Mouse (Mus musculus) ZHBTc4 (cell line): ENCODE measurements around the gene Il17rc.

ENCODE experiments used
- DNase-seq: peaks from one replicate; pipeline ENCODE4 v3.0.0-alpha.2; 2011; ENCODE audit warnings: low read depth, low spot score

Il17rc gene

DNA sequence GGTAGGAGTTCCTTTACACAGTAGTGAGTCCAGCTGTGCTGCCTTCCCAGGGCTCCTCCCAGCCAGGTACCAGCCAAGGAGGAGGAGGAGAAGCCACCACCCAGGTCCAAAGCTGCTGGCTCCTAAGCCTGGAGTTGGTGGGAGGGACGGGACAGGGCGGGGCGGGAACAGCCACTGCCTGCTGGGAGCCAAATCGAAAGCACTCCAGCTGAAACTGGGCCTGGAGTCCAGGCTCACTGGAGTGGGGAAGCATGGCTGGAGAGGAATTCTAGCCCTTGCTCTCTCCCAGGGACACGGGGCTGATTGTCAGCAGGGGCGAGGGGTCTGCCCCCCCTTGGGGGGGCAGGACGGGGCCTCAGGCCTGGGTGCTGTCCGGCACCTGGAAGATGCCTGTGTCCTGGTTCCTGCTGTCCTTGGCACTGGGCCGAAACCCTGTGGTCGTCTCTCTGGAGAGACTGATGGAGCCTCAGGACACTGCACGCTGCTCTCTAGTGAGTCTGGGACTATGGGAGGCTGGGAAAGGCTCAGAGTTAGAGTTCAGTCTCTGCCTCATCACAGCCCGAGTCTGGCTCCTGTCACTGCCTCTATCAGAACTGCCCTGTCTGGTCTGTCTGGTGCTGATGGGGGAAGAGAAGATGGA, at the start of gene Il17rc:
Gene Il17rc, plus strand, starts transcription at position 131 of the 640 bp plus-strand sequence.
- DNase-seq = peak; percentile 83

DNA sequence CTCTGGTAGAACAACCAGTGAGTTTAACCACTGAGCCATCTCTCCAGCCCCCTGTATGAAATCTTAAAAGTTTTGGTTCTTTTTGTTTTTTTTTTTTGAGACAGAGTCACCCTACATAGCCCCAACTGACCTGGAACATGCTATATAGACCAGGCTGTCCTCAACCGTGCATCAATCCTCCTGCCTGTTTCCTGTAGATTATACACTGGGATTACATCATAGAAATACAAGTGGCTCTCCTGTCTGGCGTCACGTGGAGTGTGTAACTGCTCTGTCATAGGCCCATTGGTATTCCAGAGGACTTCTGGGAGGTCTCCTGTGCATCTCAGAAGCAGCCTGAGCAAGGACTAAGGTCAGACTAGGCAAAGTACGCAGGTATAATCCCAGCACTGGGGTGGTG, 48.2 kb upstream of the Il17rc start:
- no peak for DNase-seq

DNA sequence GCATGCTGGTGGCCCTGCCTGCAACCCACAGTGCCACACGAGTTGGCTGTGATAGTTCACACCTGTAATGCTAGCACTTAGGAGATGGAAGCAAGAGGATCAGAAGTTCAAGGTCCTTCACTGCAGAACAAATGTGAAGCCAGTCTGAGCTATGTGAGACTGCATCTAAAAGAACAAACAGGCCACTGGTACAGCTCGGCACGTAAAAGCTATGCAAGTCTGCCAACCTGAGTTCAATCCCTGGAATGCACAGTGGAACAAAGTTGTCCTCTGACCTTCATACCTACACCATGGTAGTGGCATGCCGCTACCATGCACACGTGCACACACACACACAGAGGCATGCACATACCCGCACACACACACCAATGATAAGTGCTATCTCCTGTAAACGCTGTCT, 47.0 kb upstream of the Il17rc start:
- no peak for DNase-seq

DNA sequence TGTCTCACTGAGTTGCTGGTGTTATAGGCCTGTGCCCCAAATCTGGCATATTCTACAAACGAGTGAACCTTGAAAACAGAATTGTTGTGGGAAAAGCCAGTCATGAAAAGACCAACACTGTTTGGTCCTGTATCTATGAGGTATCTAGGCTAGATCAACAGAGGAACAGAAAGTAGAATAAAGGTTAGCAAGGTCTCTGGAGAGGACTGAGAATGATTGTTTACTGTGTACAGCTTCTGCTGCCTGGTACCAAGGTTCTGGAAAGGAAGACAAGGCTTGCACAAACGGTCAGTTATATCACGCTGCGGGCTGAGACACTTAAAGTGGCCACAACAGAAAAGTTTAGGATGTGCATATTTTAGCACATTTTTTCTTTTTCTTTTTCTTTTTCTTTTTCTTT, 44.5 kb upstream of the Il17rc start:
- no peak for DNase-seq

DNA sequence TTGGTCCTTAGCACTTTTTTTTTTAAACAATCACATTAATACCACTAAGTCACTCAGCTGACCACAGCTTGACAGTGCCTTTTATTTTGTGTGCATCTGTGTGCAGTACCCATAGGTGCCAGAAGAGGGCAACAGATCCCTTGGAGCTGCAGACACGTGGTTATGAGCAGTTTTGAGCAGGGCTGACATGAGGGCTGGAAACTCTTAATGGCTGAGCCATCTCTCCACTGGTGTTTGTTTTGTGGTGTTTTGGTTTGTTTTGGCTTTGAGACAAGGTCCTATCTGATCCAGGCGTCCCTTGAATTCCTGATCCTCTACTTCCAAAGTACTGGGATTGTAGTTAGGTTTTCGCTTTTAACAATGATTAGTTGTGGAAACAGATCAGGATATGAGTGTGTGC, 43.8 kb upstream of the Il17rc start:
- DNase-seq = peak; percentile 90

DNA sequence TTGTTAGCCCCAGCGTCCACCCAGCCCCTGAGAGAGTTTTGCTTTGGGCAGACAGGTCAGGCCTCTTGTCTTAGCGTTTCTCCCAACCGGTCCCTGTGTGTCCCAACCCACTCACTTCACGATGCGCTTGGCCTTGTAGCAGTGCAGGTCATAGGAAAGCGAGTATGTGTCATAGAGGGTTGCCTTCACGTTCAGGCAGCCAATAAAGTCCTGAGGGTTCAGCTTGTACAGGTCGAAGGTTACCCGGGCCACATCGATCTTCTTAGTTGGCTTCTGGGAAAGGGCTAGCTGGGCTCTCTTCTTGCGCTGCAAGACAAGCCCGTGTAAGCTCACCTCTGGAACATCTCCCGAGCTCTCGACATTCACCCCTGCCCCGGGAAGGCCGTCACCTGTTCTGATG, 43.2 kb upstream of the Il17rc start:
- no peak for DNase-seq

DNA sequence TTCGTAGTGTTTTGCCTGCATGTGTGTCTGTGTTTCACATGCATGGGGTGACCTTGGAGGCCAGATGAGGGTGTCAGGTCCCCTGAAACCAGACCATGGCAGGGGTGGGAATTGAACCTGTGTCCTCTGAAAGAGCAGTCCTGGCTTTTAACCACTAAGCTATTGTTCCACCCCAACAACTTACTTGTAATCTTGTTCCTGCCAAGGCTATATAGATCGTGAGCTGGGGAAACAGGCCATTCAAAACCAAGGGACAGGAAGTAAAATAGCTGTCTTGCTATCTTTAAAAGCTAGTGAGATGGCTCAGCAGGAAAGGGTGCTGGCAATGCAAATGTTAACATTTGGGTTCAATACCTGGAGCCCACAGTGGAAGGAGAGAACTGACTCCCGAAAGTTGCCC, 41.3 kb upstream of the Il17rc start:
- DNase-seq = no peak

DNA sequence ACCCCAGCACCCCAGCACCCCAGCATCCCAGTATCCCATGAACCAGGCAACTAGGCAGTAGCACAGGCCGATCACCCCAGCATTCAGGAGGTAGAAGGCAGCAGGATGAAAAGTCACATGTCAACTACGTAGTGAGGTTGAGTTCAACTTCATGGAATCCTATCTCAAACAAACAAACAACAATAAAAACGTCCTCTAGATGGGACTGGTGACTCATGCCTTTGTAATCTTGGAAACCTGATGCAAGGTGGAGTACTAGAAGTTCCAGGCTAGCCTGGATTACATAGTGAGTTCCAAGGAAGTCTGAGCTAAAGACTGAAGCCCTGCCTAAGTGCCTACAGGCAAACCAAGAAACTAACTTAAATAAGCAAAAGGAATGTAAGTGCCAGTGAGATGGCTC, 40.4 kb upstream of the Il17rc start:
- DNase-seq = no peak

DNA sequence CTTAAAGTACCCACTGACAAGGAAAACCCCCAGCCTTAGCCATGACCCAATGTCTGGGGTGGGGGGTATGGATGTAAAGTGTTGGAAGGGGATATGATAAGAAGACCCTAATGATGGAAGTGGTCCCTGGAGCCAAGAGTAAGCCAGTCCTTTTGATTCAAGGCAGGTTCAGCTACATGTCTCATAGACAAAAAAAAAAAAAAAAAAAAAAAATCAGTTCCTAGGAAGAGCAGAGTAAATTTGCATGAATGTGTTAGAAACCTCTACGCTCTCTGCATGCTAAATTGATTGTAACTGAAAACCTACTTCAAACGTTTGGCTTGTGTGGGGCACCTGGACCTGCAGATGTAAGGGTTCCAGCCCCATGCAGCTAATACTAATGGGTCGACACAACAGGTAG, 39.4 kb upstream of the Il17rc start:
- no peak for DNase-seq

DNA sequence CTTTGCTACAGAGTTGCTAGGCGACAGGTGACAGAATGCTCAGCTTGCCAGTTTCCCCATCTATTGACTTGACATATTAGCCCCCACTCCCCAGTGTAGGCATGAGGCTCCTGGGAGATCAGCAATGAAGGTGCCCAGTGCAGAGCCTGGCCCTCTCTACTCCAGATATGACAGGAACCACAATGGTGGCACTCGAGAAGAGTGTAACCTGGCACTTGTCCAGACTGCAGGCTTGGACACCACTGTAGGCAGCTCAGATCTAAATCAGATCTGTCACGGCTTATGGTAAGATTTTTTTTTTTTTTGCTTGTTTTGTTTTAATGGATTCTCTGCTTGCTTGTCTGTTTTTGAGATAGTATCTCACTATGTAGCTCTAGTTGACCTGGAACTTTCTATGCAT, 37.6 kb upstream of the Il17rc start:
- DNase-seq = no peak

DNA sequence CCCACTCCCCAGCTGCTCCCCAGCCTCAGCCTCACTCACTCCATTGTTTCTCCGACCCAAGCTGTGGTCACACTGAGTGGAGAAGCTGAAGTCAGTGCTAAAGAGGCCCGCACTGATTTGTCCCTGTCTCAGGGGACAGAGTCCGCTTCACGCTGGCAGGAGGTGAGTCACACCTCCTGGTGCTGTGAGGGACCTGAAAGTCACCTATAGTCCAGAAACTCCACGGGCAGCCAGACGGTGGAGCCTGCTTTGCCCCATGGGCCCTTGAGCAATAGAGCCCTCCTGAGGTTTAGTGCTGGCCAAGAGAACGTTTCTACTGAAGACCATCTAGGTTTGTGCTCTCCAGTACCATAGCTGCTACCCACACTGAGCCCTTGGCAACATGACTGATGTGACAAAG, 36.5 kb upstream of the Il17rc start:
- DNase-seq = no peak

DNA sequence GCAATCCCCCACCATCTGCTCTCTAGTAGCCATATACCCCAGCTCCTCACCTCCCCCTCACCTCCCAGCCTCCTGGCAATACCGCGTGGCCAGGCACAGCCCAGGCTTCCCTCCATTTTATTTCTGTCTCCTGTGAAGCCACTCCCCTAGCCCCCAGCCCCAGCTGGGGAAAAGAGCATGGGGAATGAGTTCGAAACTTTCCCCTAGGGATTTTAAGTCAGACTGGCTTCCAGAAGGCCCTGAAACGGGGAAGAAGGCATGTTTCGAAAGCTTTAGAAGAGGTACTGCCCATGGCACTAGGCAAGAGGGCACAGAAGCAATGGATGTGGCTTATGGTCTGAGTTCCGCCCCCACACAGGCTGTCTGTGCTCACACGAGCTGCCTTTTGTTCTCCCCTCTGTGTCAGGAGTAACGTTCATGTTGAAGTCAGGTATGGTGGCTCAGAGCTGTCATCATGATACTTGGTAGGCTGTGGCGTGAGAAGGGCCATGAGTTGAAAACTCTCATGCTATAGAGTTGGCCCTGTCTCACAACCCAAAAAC, 35.5 kb upstream of the Il17rc start, which contains the start of gene Cidec:
Gene Cidec, minus strand, starts transcription at position 97 of the 542 bp plus-strand sequence.
- DNase-seq = no peak

DNA sequence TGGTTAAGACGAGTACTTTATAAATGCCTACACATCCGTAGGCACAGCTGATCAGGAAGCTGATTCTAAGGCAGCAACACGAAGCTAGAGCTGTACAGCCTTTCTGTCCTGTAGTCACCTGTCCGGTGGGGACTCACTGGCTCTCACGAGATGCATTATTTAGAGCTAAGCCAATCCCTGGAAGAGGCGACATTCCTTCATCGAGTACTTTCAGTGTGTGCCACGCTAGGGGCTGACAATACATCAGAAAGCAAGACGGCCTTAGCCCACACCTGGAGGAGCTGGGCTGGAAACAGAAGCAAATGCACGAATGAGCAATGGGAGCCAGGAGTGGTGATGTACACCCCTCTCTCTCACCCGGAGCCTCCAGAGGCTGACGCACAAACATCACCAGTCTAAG, 34.1 kb upstream of the Il17rc start:
- DNase-seq = no peak

DNA sequence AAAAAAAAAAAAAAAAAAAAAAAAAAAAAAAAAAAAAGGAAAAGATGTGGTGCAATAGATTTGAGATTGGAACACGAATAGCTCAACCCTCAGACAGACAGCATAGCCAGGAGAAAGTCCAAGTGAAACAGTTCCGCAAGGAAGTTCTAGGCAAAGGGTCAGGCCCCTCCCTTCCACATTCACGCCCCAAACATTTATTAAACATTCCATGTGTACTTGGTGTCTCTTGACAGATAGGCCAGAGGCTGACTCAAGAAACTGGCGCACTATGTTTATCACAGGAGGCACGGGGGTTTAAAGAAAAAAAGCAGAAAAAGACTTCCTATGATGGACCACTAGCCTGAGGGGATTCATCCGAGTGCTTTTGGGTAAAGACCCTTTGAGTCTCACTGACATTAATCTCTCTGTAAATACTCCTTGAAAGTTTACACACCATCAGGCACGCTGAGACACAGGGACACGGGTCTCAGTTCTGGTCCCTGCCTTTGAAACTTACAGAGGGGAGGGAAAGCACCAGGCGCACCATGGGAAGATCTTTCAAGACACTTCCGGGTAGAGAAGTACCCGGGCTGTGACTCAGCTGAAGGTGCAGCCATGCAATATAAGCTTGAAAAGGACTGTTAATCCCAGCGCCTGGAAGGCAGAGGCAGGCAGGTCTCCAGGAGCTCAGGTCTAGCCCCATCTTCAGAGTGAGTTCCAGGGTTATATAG, 32.4 kb upstream of the Il17rc start:
- peak; percentile 47 for DNase-seq

DNA sequence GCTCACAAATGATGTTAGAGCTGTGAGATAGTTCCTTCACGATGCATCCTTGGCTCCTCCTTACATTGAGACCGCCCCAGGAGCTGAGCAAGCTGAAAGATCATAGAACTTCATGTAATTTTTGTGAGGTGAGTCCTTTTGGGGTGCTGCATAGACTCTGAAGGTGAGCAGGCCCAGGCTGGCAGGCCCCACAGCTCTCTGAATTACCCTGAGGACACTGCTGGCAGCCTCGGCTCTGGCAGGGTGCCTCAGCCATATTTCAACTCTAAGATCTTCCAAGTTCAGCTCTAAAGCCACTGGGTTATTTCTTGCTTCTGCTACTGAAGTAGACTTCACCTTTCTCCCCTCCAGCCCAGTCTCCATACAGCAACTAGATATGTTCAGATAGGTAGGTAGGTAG, 30.5 kb upstream of the Il17rc start:
- no peak for DNase-seq

DNA sequence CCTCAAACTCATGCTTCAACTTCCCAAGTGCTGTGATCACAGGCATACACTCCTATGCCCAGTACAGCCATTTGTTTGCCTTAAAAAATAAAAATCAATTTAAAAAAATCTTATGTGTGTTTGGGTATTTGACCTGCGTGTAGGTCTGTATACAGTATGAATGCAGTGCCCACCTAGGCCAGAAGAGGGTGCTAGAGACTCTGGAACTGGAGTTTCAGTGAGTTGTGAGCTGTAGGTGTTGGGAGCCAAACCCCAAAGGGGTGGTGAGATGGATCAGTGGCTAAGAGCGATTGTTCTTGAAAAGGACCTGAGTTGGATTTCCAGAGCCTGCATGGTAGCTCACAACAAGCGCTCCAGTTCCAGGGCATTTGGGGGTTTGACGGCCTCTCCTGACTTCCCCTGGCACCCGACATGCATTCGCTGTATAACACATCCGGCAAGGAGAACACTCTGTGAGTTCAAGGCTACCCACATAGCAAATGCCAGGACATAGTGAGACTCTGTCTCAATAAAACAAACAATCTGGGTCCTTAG, 30.0 kb upstream of the Il17rc start:
- DNase-seq = peak; percentile 89

DNA sequence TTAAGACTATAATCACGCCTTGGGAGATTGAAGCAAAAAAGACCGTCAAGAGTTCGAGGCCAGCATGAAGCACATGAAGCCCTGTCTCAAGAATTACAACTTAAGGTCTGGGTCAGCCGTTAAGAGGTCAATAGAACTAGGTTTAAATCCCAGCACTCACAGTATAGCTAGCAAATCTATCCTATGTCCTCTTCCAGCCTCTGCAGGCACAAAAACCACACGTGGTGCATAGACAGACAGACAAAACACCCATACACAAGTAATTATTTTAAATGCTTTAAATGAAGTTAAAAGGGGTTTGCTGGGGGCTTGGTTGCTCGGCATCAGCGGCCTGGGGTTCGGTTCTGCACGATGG, 29.2 kb upstream of the Il17rc start:
- DNase-seq = no peak

DNA sequence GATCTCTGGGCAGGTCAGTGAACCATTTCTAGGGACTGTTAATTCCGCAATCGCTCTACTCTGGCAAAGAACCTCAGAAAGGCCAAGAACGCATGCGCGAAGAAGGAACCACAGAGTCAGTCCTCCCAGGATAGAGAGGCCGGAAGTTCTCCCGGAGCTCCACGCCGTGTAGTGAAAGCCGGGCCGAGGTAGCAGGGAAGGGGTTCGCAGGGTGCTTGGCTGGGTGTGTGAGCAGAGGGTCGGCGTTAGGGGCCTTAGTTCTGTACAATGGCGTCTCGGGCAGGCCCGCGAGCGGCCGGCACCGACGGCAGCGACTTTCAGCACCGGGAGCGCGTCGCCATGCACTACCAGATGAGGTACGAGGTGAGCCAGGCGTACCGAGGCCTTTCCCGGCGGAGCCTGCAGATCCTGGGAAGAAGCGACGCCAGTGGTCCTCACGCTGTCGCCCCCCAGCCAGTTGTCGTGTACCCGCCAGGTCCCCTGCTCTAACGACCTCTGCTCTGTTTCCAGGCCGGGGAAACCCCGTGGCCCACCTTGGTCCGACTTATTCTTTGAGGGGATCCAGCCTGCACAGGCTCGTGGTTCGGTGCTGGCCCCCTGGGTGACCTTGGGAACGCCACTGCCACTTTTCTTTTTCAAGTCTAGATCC, 28.7 kb upstream of the Il17rc start, which contains the start of gene Jagn1:
Gene Jagn1, plus strand, starts transcription at position 128 of the 649 bp plus-strand sequence.
- DNase-seq = peak; percentile 96

DNA sequence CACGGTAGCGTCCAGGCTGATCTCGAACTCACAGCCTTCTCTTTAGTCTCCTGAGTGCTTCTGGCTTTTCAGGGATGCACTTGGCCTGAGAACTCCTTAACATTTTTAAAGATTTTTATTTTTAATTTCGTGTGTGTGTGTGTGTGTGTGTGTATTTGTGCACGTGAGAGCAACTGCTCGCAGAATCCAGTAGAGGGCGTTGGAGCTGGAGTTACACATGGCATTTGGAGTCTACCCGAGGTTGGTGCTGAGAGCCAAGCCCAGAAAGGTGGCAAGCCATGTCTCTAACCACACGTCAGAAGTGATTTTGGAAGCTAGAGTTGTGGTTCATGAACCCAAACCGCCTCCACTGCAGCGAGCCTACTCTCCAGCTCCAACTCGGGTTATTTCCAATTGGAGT, 28.1 kb upstream of the Il17rc start:
- DNase-seq = peak; percentile 86

DNA sequence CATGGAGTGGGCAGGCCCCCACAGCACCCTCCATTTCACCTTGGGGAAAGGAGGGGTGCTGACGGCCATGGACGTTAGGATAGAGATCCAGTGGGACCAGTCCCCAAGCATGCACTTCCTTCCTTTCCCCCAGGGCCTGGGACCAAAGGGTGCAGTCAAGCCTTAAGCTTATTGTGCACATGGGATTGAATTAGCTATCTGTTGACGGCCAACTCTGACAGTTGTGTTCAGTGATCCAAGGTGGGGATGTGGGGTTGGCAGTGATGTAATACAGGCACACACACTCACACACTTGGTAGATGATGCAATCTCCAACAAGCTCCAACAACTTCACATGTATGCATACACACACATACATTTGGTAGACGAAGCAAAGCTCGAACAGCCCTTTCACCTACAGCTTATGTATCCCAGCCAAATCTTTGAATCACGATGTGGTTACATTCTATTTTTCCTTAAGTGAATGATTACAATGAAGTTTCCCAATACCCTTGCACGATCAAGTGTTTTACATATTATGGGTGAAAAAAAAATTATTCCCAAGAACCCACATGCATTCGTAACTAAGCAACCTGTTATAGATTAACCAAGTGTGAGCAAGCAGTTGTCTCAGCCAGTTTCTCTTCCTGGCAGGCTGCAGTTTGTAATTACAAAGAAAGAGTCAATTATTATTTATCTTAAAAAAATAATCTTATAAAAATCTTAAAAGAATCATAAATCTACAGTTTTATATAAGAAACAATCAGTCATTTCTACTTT, 26.8 kb upstream of the Il17rc start:
- DNase-seq = no peak

DNA sequence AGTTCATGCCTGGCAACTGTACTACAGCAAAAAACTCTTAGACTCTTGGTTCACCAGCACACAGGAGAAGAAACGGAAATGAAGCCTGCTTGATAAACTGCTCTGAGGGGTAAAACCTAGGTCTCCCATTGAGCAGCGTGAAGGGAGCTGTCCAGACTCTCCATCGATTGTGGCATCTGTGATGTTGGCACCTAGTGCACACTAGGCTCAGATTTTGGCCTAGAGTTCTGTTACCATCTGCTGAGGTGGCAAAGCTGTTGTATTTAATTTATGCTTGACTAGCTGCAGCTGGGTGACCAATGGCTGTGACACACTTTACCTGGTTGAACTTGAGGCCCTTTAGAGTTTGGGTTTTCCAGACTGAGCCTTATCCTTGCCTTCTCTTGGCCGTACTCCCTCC, 23.6 kb upstream of the Il17rc start:
- DNase-seq = no peak

DNA sequence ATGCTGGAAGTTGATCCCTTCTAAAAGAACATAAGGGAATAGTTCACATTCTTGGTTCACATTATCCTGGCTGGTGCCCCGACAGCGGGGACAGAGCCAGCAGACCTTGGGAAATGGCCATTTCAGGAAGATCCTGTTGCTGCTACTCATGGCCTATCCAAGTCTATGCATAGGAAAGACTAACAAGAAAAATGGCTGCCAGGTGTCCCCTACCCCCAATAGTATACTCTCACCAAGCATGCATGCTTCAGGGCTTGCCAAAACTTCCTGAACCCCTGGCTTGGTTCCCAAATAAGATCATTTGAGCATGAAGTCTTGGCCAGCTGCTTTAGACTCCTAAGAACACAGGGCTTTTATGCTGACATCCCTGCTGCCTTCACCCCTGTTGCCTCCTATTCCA, 19.4 kb upstream of the Il17rc start:
- DNase-seq = no peak
